Comparison of ENCODE assay signal across 15 mouse cellular contexts in the genomic region with DNA sequence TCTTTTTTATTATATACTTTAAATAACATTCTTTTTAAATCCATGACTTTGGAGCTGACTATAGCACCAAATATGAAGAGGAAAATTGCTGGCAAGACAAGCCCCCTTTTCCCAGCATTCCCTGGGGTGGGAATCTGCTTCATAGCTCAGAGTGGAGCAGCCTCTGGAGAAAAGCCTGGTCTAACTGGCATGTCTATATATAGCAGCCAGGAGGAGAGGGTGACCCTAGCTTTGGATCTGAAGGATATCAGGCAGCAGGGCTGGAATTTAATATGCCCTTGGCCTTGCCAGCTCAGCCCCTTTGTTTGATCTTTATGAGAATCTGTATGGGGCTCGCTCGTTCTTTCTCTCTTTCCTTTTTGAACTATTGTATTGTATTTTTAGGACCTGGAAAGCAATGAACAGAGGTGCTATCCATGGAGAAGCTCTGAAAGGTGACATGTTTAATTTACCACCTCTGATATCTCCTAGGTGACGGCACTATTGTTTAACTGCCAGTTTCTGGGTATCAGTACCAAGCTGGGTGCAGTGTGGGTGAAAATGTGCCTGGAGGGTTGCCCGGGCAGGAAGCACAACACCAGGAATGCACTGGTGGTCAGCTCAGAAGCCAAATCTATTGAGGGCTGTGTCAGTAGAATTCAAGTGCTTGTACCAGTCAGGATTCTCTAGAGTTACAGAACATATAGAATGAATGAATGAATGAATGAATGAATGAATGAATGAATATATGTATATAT. TPM values are rescaled to one million over a fixed set of nuclear protein-coding genes. Genes with fewer than 3 reads are reported as not detected.
DNase-seq lines count a peak whose midpoint lies in the region; ATAC-seq and TF ChIP-seq lines count a peak whose summit lies in the region.
"Had no signal": no experiment of that assay in that cellular context is flagged by ENCODE, and none has a peak within 500 bp of the region (broad histone marks: within the 10 kb centered on the region; RNA-seq: fewer than 3 reads in every experiment).

A gene (minus strand): TSS at position 90 of the 737 bp plus-strand sequence.

- intact Hi-C loops in left cerebral cortex, adult 2 months (cut with DNase I), result no loop called here

- TF ChIP-seq CTCF in midbrain, postnatal 0 days (IDR thresholded peaks at IDR 0.05), result no peak
- no peak for TF ChIP-seq CTCF in left cerebral cortex, adult 2 months (IDR thresholded peaks at IDR 0.05)

- no peaks in the 10 kb centered on the region for H3K9me3 ChIP-seq in forebrain, embryonic 15.5 days
- H3K9me3 ChIP-seq in forebrain, embryonic 13.5 days (replicated peaks), result no peaks in the 10 kb centered on the region
- no peaks in the 10 kb centered on the region for H3K9me3 ChIP-seq in midbrain, postnatal 0 days (ENCODE audit: low read length)
- no peaks in the 10 kb centered on the region for H3K9me3 ChIP-seq in midbrain, embryonic 13.5 days
- no peaks in the 10 kb centered on the region for H3K9me3 ChIP-seq in stomach, embryonic 14.5 days (ENCODE audit: control insufficient read depth, low read depth, low read length)
- H3K9me3 ChIP-seq: liver, embryonic 12.5 days had no signal

- DNase-seq in midbrain, postnatal 0 days (ENCODE audit: low spot score), result peak; percentile 21
- DNase-seq in heart, adult 9 months (ENCODE audit: low spot score in 2 of 2), result peak; percentile 74 to 80
- no peak for DNase-seq in left cerebral cortex, adult 2 months (ENCODE audit: extremely low spot score in 1 of 2, low spot score in 2 of 2)
- no peak for DNase-seq in kidney, postnatal 10 days
- DNase-seq: midbrain, embryonic 14.5 days; right cerebral cortex, postnatal 14 days; thymus, postnatal 4 days had no signal

- no peak within 1 kb of the TSS; the same call in 1 of the 2 replicates for H3K4me2 ChIP-seq in forebrain, embryonic 15.5 days (replicated peaks)
- H3K4me2 ChIP-seq in forebrain, embryonic 13.5 days, result no peak within 1 kb of the TSS
- no peak within 1 kb of the TSS for H3K4me2 ChIP-seq in midbrain, postnatal 0 days (ENCODE audit: low read depth, low read length, poor library complexity, severe bottlenecking)
- no peak within 1 kb of the TSS for H3K4me2 ChIP-seq in midbrain, embryonic 13.5 days (replicated peaks)
- H3K4me2 ChIP-seq in stomach, embryonic 14.5 days (replicated peaks; ENCODE audit: low read depth, low read length), result no peak within 1 kb of the TSS
- H3K4me2 ChIP-seq: liver, embryonic 12.5 days had no signal

- no peak within 1 kb of the TSS for H3K9ac ChIP-seq in forebrain, embryonic 15.5 days (replicated peaks)
- no peak within 1 kb of the TSS for H3K9ac ChIP-seq in forebrain, embryonic 13.5 days
- H3K9ac ChIP-seq in midbrain, postnatal 0 days (replicated peaks; ENCODE audit: low read length, poor library complexity, severe bottlenecking), result no peak within 1 kb of the TSS
- no peak within 1 kb of the TSS for H3K9ac ChIP-seq in midbrain, embryonic 13.5 days (replicated peaks)
- H3K9ac ChIP-seq in stomach, embryonic 14.5 days (replicated peaks; ENCODE audit: low read depth, low read length), result no peak within 1 kb of the TSS
- H3K9ac ChIP-seq: liver, embryonic 12.5 days had no signal

- no peak; the same call in 1 of the 2 replicates for ATAC-seq in forebrain, embryonic 15.5 days (replicated peaks)
- no peak; the same call in 1 of the 2 replicates for ATAC-seq in forebrain, embryonic 13.5 days
- no peak for ATAC-seq in midbrain, postnatal 0 days (ENCODE audit: low FRiP score)
- no peak for ATAC-seq in midbrain, embryonic 13.5 days
- ATAC-seq in stomach, embryonic 14.5 days (ENCODE audit: insufficient number of reproducible peaks, insufficient read depth, low FRiP score, low read depth), result no peak; the same call in 1 of the 2 replicates
- ATAC-seq: liver, embryonic 12.5 days had no signal

- H3K4me3 ChIP-seq in forebrain, embryonic 15.5 days, result no peak within 1 kb of the TSS
- no peak within 1 kb of the TSS for H3K4me3 ChIP-seq in forebrain, embryonic 13.5 days
- H3K4me3 ChIP-seq in midbrain, postnatal 0 days (ENCODE audit: low read depth, low read length), result no peak within 1 kb of the TSS
- no peak within 1 kb of the TSS for H3K4me3 ChIP-seq in midbrain, embryonic 13.5 days (replicated peaks)
- no peak within 1 kb of the TSS for H3K4me3 ChIP-seq in stomach, embryonic 14.5 days (ENCODE audit: low read depth, low read length)
- H3K4me3 ChIP-seq in left cerebral cortex, adult 2 months, result no peak within 1 kb of the TSS
- H3K4me3 ChIP-seq: liver, embryonic 12.5 days had no signal

- 53% methylated on average over 4 of the region's 4 CpGs for WGBS in forebrain, embryonic 15.5 days
- 59% methylated on average over 4 of the region's 4 CpGs for WGBS in forebrain, embryonic 13.5 days
- 52% methylated on average over 4 of the region's 4 CpGs for WGBS in midbrain, postnatal 0 days
- 79% methylated on average over 4 of the region's 4 CpGs for WGBS in midbrain, embryonic 13.5 days
- WGBS in stomach, embryonic 14.5 days, result 60% methylated on average over 4 of the region's 4 CpGs

- no peaks in the 10 kb centered on the region for H3K36me3 ChIP-seq in forebrain, embryonic 15.5 days
- no peaks in the 10 kb centered on the region for H3K36me3 ChIP-seq in forebrain, embryonic 13.5 days (ENCODE audit: poor library complexity, severe bottlenecking)
- no peaks in the 10 kb centered on the region for H3K36me3 ChIP-seq in midbrain, postnatal 0 days (ENCODE audit: insufficient read depth, low read length)
- no peaks in the 10 kb centered on the region for H3K36me3 ChIP-seq in midbrain, embryonic 13.5 days
- H3K36me3 ChIP-seq in stomach, embryonic 14.5 days (ENCODE audit: control insufficient read depth, insufficient read depth, low read length), result no peaks in the 10 kb centered on the region
- H3K36me3 ChIP-seq: liver, embryonic 12.5 days had no signal

- H3K27ac ChIP-seq in forebrain, embryonic 15.5 days (replicated peaks), result peak within 1 kb of the TSS; percentile 31; the same call in 1 of the 2 replicates
- H3K27ac ChIP-seq in forebrain, embryonic 13.5 days, result no peak within 1 kb of the TSS
- no peak within 1 kb of the TSS for H3K27ac ChIP-seq in midbrain, postnatal 0 days (ENCODE audit: low read depth, low read length)
- no peak within 1 kb of the TSS for H3K27ac ChIP-seq in midbrain, embryonic 13.5 days
- peak within 1 kb of the TSS; percentile 61; the same call in 1 of the 2 replicates for H3K27ac ChIP-seq in stomach, embryonic 14.5 days (ENCODE audit: low read length)
- no peak within 1 kb of the TSS for H3K27ac ChIP-seq in left cerebral cortex, adult 2 months
- H3K27ac ChIP-seq: liver, embryonic 12.5 days had no signal

- peaks cover 18% of the 10 kb centered on the region for H3K4me1 ChIP-seq in forebrain, embryonic 15.5 days
- H3K4me1 ChIP-seq in forebrain, embryonic 13.5 days, result peaks cover 14% of the 10 kb centered on the region
- no peaks in the 10 kb centered on the region for H3K4me1 ChIP-seq in midbrain, postnatal 0 days (ENCODE audit: insufficient read depth, low read length)
- no peaks in the 10 kb centered on the region for H3K4me1 ChIP-seq in midbrain, embryonic 13.5 days (replicated peaks)
- 0 out of 2 replicates have a peak, but pooled peaks cover 3% of the 10 kb centered on the region for H3K4me1 ChIP-seq in stomach, embryonic 14.5 days (ENCODE audit: control insufficient read depth, insufficient read depth, low read length)
- H3K4me1 ChIP-seq: liver, embryonic 12.5 days had no signal

- H3K27me3 ChIP-seq in forebrain, embryonic 15.5 days, result no peaks in the 10 kb centered on the region
- no peaks in the 10 kb centered on the region for H3K27me3 ChIP-seq in forebrain, embryonic 13.5 days
- H3K27me3 ChIP-seq in midbrain, postnatal 0 days (ENCODE audit: insufficient read depth, low read length), result no peaks in the 10 kb centered on the region
- no peaks in the 10 kb centered on the region for H3K27me3 ChIP-seq in midbrain, embryonic 13.5 days
- no peaks in the 10 kb centered on the region for H3K27me3 ChIP-seq in stomach, embryonic 14.5 days (ENCODE audit: control insufficient read depth, insufficient read depth, low read length)
- H3K27me3 ChIP-seq: CH12.LX; liver, embryonic 12.5 days had no signal

RNA-seq across cellular contexts. Expression of the gene that starts here (rescaled TPM):
- not detected in 2 replicates for polyA plus RNA-seq in forebrain, embryonic 15.5 days (2015; fragmentation: Nextera tagmentation; extraction: Ambion mirVana)
- not detected in 2 replicates for polyA plus RNA-seq in forebrain, embryonic 13.5 days (2015; fragmentation: Nextera tagmentation; extraction: Ambion mirVana)
- not detected in 2 replicates for total RNA-seq in midbrain, postnatal 0 days (2014; rRNA removed)
- not detected in 2 replicates for polyA plus RNA-seq in midbrain, postnatal 0 days (2015; fragmentation: Nextera tagmentation; extraction: Ambion mirVana)
- not detected in 2 replicates for polyA plus RNA-seq in midbrain, embryonic 13.5 days (2015; fragmentation: Nextera tagmentation; extraction: Ambion mirVana)
- polyA plus RNA-seq in stomach, embryonic 14.5 days (2014; fragmentation: Nextera tagmentation; extraction: Ambion mirVana), result not detected in 2 replicates
- total RNA-seq in left cerebral cortex, adult 2 months (2021), result not detected
- total RNA-seq: CH12.LX had no signal
- polyA plus RNA-seq: cortical plate, adult 2 months; large intestine, adult 2 months; liver, embryonic 12.5 days; midbrain, embryonic 14.5 days had no signal

Comparison
In these comparisons a context has a peak if more than half of its experiments do, and no peak if none do; other contexts are left out.
1. H3K27ac ChIP-seq: peak in forebrain, embryonic 15.5 days (single experiment) and stomach, embryonic 14.5 days (single experiment); none in forebrain, embryonic 13.5 days (single experiment), midbrain, postnatal 0 days (single experiment), midbrain, embryonic 13.5 days (single experiment) and left cerebral cortex, adult 2 months (single experiment).
2. Peak in DNase-seq in midbrain, postnatal 0 days; RNA of the gene not detected or under 1 TPM.
3. DNase-seq: peak in heart, adult 9 months (2 of 2); none in left cerebral cortex, adult 2 months (0 of 2) and kidney, postnatal 10 days (single experiment).